Mouse (Mus musculus) bone marrow macrophage, adult 2 months (primary cell): ENCODE data around the gene Tmem81. TPM values are rescaled to one million over a fixed set of nuclear protein-coding genes. Genes with fewer than 3 reads are reported as not detected.

Source experiments
- H3K27ac ChIP-seq: 2 replicates; pipeline ENCODE4 v1.5.1; 2012; ENCODE audit warnings: low read depth, low read length; ENCODE audit not compliant: insufficient read depth
- H3K4me1 ChIP-seq: 2 replicates; pipeline ENCODE4 v1.6.1; 2012; ENCODE audit warnings: low read length; ENCODE audit not compliant: control insufficient read depth, insufficient read depth
- H3K4me3 ChIP-seq: 2 replicates; pipeline ENCODE4 v1.5.1; 2012; ENCODE audit warnings: mild to moderate bottlenecking, low read length, moderate library complexity; ENCODE audit not compliant: insufficient read depth
- CTCF ChIP-seq: IDR thresholded peaks from 2 replicates; pipeline ENCODE4 v1.5.1; 2012; ENCODE audit warnings: low read depth, mild to moderate bottlenecking, low read length, moderate library complexity
- POLR2A ChIP-seq: IDR thresholded peaks from 2 replicates; pipeline ENCODE4 v1.6.1; 2012; ENCODE audit warnings: mild to moderate bottlenecking, low read depth, low read length, borderline replicate concordance
- polyA plus RNA-seq: library from polyadenylated mRNA; stranded (reverse); fragments of >200 nt; gene quantifications from 2 replicates; pipeline ENCODE4 v1.2.4, GENCODE M21; 2012; ENCODE audit not compliant: missing spikeins, insufficient read depth, insufficient read length

The Tmem81 gene
- polyA plus RNA-seq, 1 experiment, result 11.9 TPM

DNA sequence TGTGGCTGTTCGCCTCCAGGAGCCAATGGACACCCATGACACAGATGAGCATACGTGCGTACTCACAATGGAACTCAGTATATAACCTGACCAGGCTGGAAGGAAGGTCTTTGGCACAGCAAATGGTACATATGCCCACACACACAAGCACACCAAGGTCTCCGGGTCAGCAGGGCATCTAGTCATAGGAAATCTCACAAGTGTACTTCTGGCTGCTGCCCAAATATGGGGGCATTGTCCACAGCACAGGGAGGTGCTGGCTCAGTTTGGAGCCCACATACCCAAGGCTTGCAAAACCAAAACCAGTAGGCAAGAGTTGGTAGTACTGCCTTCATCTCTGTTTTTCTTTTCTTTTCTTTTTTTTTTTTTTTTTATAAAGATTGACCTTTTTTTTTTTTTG, 29.5 kb downstream of the Tmem81 start:
- Histone ChIP-seq H3K4me3 (no peak overlapping the region), H3K27ac (no peak overlapping the region), H3K4me1 (no peaks in the 10 kb centered on the region)
- TF ChIP-seq CTCF (no peak), POLR2A (no peak)

DNA sequence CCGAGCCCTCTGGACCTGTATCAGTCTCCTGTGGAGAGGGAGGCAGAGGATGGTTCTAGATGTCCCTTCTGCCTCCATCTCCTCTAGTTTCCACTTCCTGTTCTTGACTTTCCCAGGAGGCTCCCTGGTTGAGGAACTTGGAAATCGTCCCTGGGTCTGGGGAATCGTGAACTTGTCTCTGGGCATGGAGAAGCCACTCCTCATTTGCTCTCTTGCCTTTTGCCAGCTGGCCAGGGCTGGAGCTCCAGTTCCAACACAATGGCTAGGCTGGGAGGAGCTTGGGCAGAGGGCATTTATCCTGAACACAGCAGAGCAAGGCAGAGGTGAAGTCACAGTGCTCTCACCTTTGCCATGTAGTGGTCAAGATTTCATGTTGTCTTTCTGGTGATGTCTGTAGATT, 30.4 kb downstream of the Tmem81 start:
- H3K4me3 ChIP-seq, result no peak overlapping the region
- no peaks in the 10 kb centered on the region for H3K4me1 ChIP-seq
- TF ChIP-seq CTCF, result no peak
- TF ChIP-seq POLR2A, result no peak
- no peak overlapping the region for H3K27ac ChIP-seq

DNA sequence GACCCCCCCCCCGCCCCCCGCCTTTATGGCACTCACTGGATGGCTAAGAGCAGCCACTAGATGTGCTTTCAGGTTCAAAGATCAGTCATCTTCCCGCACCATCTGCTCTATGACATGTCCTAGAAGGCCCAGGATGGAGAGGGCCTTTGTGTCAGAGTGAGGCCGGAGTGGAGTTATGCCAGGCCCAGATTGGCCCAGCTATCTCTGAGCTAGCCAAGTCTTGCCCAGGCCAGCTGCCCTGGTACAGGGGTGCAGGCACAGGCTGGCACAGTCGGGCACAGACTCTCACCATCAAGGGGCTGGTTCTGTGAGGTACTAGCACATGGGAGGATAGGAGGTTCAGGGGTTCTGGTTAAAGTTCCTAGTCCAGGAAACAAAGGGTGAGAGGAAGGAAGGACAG, 31.7 kb downstream of the Tmem81 start:
- Histone ChIP-seq H3K4me1 (no peaks in the 10 kb centered on the region), H3K27ac (no peak overlapping the region), H3K4me3 (no peak overlapping the region)
- TF ChIP-seq CTCF, result no peak
- no peak for TF ChIP-seq POLR2A

DNA sequence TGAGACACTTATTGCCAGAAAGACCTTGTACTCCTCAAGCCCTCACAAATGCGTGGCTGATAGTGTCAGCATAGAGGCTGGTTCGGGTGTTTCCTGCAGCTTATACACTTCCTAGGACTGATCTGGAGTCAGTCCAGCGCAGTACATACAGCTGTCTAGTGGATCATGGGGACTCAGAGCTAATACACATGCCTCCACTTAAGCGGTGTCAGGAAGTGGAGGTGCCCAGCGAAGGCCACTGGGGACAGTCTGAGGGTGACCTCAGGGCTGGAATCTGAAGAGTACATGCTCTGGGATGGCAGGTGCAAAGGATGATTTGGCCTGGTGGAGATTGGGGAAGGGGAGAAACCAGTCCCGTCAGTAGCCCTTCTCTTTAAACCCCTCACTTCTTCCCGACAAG, 34.7 kb downstream of the Tmem81 start:
- no peak for TF ChIP-seq CTCF
- no peak for TF ChIP-seq POLR2A
- Histone ChIP-seq H3K27ac (no peak overlapping the region), H3K4me1 (no peaks in the 10 kb centered on the region), H3K4me3 (no peak overlapping the region)

DNA sequence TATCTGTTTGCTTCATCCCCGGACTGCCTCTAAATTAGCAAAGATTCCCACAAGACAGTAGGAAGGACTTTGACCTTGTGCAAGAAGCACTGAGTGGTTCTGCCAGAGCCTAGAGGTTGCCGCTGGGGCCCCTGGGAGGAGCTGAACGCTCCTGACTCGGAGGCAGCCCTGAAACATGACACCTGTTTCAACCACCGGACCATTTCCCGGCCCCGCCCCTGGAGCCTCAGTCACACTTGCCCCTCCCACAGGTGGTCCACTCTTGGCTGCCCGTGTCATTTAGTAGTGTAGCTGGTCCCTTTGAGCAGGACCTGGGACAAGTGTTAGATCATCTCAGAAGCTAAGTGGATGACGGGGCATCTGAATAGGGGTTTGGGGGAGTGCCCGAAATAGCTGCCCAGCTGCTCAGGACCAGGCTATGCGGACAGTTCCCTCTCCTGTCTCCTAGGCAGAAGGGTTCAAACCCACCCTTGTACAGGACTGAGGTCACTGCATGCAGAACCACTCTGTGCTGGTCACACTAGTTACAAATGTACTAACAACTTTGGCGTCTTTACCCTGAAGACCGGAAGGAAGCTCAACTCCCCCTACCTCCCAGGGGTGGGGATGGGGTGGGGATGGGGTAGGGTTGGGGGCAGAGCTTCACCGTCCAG, 35.3 kb downstream of the Tmem81 start:
- TF ChIP-seq CTCF (no peak), POLR2A (no peak)
- Histone ChIP-seq H3K4me1 (no peaks in the 10 kb centered on the region), H3K4me3 (no peak overlapping the region), H3K27ac (no peak overlapping the region)

DNA sequence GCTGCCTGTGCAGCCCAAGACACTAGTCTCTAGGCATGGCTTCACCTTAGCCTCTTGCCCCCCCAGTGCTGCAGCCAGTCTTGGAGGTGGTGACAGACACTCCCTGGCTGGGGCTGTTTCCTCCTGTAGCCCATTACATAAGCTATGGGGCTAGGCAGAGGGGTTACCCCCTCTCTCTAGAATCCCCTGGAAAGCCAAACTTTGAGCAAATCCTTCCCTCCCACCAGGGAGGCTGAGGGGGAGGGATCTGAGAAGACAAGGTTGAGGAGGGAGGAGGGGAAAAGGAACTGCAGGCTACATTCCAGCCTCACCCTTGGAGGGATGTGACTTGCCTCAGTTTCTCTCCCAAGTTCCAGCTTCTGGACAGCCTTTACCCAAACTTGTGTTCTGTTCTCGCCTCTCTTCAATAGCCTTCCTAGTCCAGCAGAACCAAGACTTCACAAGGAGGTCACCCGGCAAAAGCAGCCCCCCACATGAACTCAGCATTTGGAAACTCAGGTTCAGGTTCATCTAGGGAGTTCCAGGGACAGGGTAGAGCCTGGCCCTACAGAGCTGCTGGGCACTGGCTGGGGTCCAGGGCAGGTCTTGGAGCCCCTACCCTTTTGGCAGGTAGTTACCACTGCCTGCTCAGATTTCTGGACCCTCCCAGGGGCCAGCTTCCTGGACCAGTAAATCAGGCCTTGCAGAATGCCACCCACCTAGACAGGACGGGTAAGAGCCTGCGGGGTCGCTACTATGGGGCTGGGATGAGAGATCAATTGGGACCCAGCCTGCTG, 36.0 kb downstream of the Tmem81 start:
- H3K4me1 ChIP-seq, result no peaks in the 10 kb centered on the region
- TF ChIP-seq POLR2A (no peak), CTCF (no peak)
- no peak overlapping the region for H3K4me3 ChIP-seq
- no peak overlapping the region for H3K27ac ChIP-seq

DNA sequence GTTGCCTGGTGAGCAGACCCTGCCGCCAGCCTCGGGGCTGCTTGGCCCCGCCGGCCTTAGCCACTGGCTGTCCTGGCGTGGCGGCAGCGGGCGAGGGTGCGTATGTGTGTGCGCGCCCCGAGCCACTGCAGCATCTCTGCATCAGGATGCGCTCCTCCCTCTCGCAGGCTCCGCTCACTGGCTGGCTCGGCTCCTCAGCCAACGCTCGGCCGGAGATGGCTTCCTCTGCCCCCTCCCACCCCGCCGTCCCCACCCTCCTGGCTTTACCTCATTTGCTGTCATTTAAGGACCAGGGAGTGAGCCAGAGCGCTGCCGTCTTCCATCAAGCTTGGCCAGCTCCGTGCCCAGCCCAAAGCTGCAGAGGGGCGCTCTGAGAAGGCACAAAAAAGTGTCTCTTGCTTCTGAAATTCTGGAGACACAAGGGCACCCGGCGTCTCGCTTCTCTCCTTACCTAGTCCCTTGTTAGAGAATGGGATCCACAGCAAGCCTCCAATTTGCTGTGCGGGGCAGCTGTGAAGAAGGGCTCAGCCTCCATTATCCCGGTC, 36.8 kb downstream of the Tmem81 start, which contains the start of gene Cntn2:
TSS of gene Cntn2 (minus strand) at position 495 of the 545 bp plus-strand sequence.
- Histone ChIP-seq H3K27ac (no peak within 1 kb of the TSS), H3K4me3 (no peak within 1 kb of the TSS), H3K4me1 (no peaks in the 10 kb centered on the region)
- TF ChIP-seq CTCF, result no peak
- no peak for TF ChIP-seq POLR2A

DNA sequence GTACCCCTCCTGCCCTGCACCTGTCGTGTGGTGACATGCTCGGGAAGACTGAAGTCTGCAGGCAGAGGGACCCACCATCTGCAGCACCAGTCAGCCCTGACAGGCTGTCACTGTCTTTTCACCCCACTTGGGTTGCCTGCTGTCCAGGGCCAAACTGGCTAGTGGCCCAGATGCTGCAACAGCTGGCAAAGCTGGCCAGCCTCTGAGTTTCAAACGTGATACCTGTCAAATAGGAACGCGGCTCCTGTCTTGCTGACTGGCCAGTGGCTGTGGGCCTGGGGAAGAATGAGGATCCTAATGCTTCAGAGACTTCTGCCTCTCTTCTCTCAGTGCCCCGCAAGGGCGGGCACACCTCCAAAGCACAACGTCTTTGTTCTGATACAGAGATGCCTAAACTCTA, 37.8 kb downstream of the Tmem81 start:
- no peak overlapping the region for H3K4me3 ChIP-seq
- H3K4me1 ChIP-seq, result no peaks in the 10 kb centered on the region
- TF ChIP-seq POLR2A (no peak), CTCF (no peak)
- no peak overlapping the region for H3K27ac ChIP-seq

DNA sequence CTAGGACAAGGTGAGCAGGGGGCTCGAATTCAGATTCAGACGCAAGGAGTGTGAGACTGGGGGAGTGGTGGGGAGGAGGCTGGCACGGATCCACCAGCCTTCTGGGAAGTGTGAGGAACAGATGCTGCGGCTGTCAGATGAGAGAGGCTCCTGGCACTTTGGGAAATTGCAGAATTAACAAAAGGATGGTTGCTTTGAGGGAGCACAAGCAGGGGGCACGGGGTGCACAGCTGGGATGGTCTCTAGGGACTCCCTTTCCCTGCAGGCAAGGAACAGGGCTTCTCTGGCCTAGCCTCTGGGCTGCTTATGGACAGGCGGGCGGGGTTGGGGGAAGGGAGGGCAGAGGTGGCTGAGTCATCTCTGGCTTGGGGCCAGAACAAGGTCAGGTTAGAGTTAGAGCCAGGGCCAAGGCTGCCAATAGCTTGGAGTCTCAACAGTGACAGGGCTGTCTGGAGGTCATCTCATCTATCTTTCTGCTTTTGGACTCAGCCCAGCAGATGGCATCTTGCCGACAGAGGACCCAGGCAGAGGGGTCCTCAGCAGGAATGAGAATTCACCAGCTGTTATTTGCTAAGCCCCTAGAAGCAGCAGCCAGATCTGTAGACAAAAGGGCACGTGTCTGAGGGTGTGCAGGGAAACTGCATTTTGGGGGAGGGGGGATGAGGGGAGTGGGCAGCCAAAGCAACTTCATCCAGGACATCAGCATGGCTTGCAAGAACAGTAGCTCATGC, 52.0 kb downstream of the Tmem81 start:
- H3K4me1 ChIP-seq, result no peaks in the 10 kb centered on the region
- H3K27ac ChIP-seq, result no peak overlapping the region
- TF ChIP-seq POLR2A (no peak), CTCF (no peak)
- H3K4me3 ChIP-seq, result no peak overlapping the region

Other genes starting within 250 kb of the Tmem81 start
- gene Klhdc8a, start 207.6 kb upstream of the Tmem81 start, polyA plus RNA-seq, result not detected in 2 replicates
- gene Nuak2, start 190.1 kb upstream of the Tmem81 start, polyA plus RNA-seq, result 22.6 and 24.5 TPM in 2 replicates
- gene Tmcc2, start 114.9 kb upstream of the Tmem81 start, polyA plus RNA-seq, result 9.3 and 11.2 TPM in 2 replicates
- gene Dstyk, start 88.7 kb upstream of the Tmem81 start, polyA plus RNA-seq, result 24.1 and 26.8 TPM in 2 replicates
- gene Rbbp5, start 28.9 kb upstream of the Tmem81 start, polyA plus RNA-seq, result 45.1 and 46.2 TPM in 2 replicates
- gene Cntn2, start 37.0 kb downstream of the Tmem81 start, polyA plus RNA-seq, result not detected in 2 replicates
- gene Nfasc, start 235.6 kb downstream of the Tmem81 start, polyA plus RNA-seq, result not detected in 2 replicates